ENCODE assay signal across 10 mouse cellular contexts in the genomic region with DNA sequence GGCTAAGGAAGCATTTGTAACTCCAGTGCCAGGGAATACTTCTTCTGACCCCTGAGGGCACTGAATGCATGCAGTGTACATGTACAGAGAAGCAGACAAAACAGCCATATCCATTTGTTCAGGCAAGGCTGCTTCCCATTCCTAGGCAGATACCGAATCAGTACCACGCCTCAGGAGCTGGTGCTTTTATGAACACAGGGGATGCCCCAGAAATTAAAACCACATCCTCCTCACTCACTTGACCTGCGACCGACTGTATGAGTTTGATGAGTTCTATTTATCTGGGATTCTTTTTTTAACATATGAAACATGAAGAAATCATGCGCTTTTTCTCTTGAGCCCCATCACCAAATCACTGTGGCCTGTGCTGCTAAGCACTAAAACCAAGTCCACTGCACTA. TPM values are rescaled to one million over a fixed set of nuclear protein-coding genes. Genes with fewer than 3 reads are reported as not detected.
DNase-seq lines count a peak whose midpoint lies in the region; ATAC-seq lines count a peak whose summit lies in the region.
"Had no signal": no experiment of that assay in that cellular context is flagged by ENCODE, and none has a peak within 500 bp of the region (broad histone marks: within the 10 kb centered on the region; RNA-seq: fewer than 3 reads in every experiment).

No protein-coding gene starts in this region.

- H3K27ac ChIP-seq in heart, embryonic 12.5 days (ENCODE audit: poor library complexity, severe bottlenecking), result no peak overlapping the region
- H3K27ac ChIP-seq in hindbrain, embryonic 16.5 days (ENCODE audit: low read depth, low read length), result no peak overlapping the region
- no peak overlapping the region for H3K27ac ChIP-seq in midbrain, embryonic 14.5 days (replicated peaks; ENCODE audit: low read depth, low read length)

- peak overlapping the region; percentile 64 for H3K4me2 ChIP-seq in heart, embryonic 12.5 days
- peak overlapping the region; percentile 56 for H3K4me2 ChIP-seq in hindbrain, embryonic 16.5 days (ENCODE audit: low read length)
- peak overlapping the region; percentile 56 for H3K4me2 ChIP-seq in midbrain, embryonic 14.5 days (ENCODE audit: low read length)

- no peak overlapping the region for H3K9ac ChIP-seq in heart, embryonic 12.5 days
- no peak overlapping the region for H3K9ac ChIP-seq in hindbrain, embryonic 16.5 days (ENCODE audit: low read depth, low read length)
- H3K9ac ChIP-seq in midbrain, embryonic 14.5 days (replicated peaks; ENCODE audit: low read length), result no peak overlapping the region; the same call in 1 of the 2 replicates

- H3K4me3 ChIP-seq in heart, embryonic 12.5 days, result peak overlapping the region; percentile 68; the same call in 1 of the 2 replicates
- no peak overlapping the region for H3K4me3 ChIP-seq in hindbrain, embryonic 16.5 days (ENCODE audit: low read length)
- peak overlapping the region; percentile 54; the same call in 1 of the 2 replicates for H3K4me3 ChIP-seq in midbrain, embryonic 14.5 days (replicated peaks; ENCODE audit: low read depth, low read length)

- no peaks in the 10 kb centered on the region for H3K27me3 ChIP-seq in heart, embryonic 12.5 days (replicated peaks)
- no peaks in the 10 kb centered on the region for H3K27me3 ChIP-seq in hindbrain, embryonic 16.5 days (replicated peaks; ENCODE audit: control insufficient read depth, insufficient read depth, low read length)
- H3K27me3 ChIP-seq in midbrain, embryonic 14.5 days (ENCODE audit: control insufficient read depth, insufficient read depth, low read length), result no peaks in the 10 kb centered on the region; the same call in 1 of the 2 replicates

- ATAC-seq in heart, embryonic 12.5 days (ENCODE audit: insufficient number of reproducible peaks, low FRiP score), result no peak
- ATAC-seq in hindbrain, embryonic 16.5 days, result no peak
- no peak for ATAC-seq in midbrain, embryonic 14.5 days (ENCODE audit: low FRiP score, low TSS enrichment)

- H3K9me3 ChIP-seq in heart, embryonic 12.5 days (replicated peaks), result no peaks in the 10 kb centered on the region
- no peaks in the 10 kb centered on the region for H3K9me3 ChIP-seq in hindbrain, embryonic 16.5 days (ENCODE audit: control insufficient read depth, low read length)
- H3K9me3 ChIP-seq in midbrain, embryonic 14.5 days (ENCODE audit: control insufficient read depth, low read length), result no peaks in the 10 kb centered on the region

- DNase-seq in heart, adult 18-20 months, result no peak
- peak; percentile 22 for DNase-seq in T-cell, adult 2 months (ENCODE audit: low spot score)
- DNase-seq in midbrain, embryonic 14.5 days, result no peak
- DNase-seq in thymus, postnatal 36 days, result no peak
- DNase-seq in thymus, postnatal 0 days (ENCODE audit: low spot score), result no peak
- DNase-seq in thymus, postnatal 4 days, result no peak
- DNase-seq: cerebellum, adult 8-10 months had no signal

- H3K4me1 ChIP-seq in heart, embryonic 12.5 days (replicated peaks), result peaks cover 6% of the 10 kb centered on the region
- H3K4me1 ChIP-seq in hindbrain, embryonic 16.5 days (ENCODE audit: control insufficient read depth, insufficient read depth, low read depth, low read length), result peaks cover 5% of the 10 kb centered on the region; the same call in 1 of the 2 replicates
- H3K4me1 ChIP-seq in midbrain, embryonic 14.5 days (ENCODE audit: control insufficient read depth, insufficient read depth, low read length), result no peaks in the 10 kb centered on the region

- 68% methylated on average over 5 of the region's 5 CpGs for WGBS in heart, embryonic 12.5 days
- WGBS in hindbrain, embryonic 16.5 days, result 87% methylated on average over 5 of the region's 5 CpGs
- 83% methylated on average over 5 of the region's 5 CpGs for WGBS in midbrain, embryonic 14.5 days

- no peaks in the 10 kb centered on the region for H3K36me3 ChIP-seq in heart, embryonic 12.5 days
- H3K36me3 ChIP-seq in hindbrain, embryonic 16.5 days (ENCODE audit: control insufficient read depth, insufficient read depth, low read length), result no peaks in the 10 kb centered on the region
- H3K36me3 ChIP-seq in midbrain, embryonic 14.5 days (ENCODE audit: control insufficient read depth, insufficient read depth, low read length), result no peaks in the 10 kb centered on the region

RNA-seq across cellular contexts. Expression of a gene that starts 1.7 kb away (rescaled TPM):
- polyA plus RNA-seq in heart, embryonic 12.5 days (2016; fragmentation: Nextera tagmentation; extraction: Ambion mirVana), result 19.4 and 20.3 TPM in 2 replicates
- total RNA-seq in heart, adult 18-20 months (2021), result 10 to 100 TPM; 12.4 to 13.6 TPM
- polyA plus RNA-seq in hindbrain, embryonic 16.5 days (2015; fragmentation: Nextera tagmentation; extraction: Ambion mirVana), result 25.9 and 30.1 TPM in 2 replicates
- 22.1 and 31.6 TPM in 2 replicates for polyA plus RNA-seq in midbrain, embryonic 14.5 days (2014; fragmentation: Nextera tagmentation; extraction: Ambion mirVana)
- 15.3 TPM in 2 replicates for polyA plus RNA-seq in thymus, postnatal 0 days (2015; fragmentation: Nextera tagmentation; extraction: Ambion mirVana)

RNA-seq across cellular contexts. Expression of a gene that starts 28.0 kb away (rescaled TPM):
- polyA plus RNA-seq in heart, embryonic 12.5 days (2016; fragmentation: Nextera tagmentation; extraction: Ambion mirVana), result 2.0 and 3.7 TPM in 2 replicates
- total RNA-seq in heart, adult 18-20 months (2021), result 1 to 10 TPM; 1.3 to 1.5 TPM
- polyA plus RNA-seq in hindbrain, embryonic 16.5 days (2015; fragmentation: Nextera tagmentation; extraction: Ambion mirVana), result 1.1 and 1.5 TPM in 2 replicates
- 2.1 and 2.2 TPM in 2 replicates for polyA plus RNA-seq in midbrain, embryonic 14.5 days (2014; fragmentation: Nextera tagmentation; extraction: Ambion mirVana)
- 4.6 and 5.1 TPM in 2 replicates for polyA plus RNA-seq in thymus, postnatal 0 days (2015; fragmentation: Nextera tagmentation; extraction: Ambion mirVana)
- polyA plus RNA-seq: small intestine, adult 2 months had no signal
